Mouse (Mus musculus) megakaryocyte, adult 5-6 weeks (primary cell): Measurements from ENCODE around the gene Fuk. TPM values are rescaled to one million over a fixed set of nuclear protein-coding genes. Genes with fewer than 3 reads are reported as not detected.
A peak's percentile ranks its signal among the peaks of the same experiment; 100 is the strongest.
"Not testable (repeated sequence)": the region's sequence is repeated elsewhere in the genome, so short reads cannot be mapped to it uniquely, and the experiment has no call there.

Source experiments
- ATAC-seq: 2 replicates; pipeline ENCODE4 v1.8.0; 2016; ENCODE audit warnings: mild to moderate bottlenecking, inconsistent platforms; ENCODE audit not compliant: poor library complexity, severe bottlenecking
- total RNA-seq, 2 experiments: library from RNA; stranded (forward) in 1 of 2; stranded (reverse) in 1 of 2; fragments of 153-499, 151-499 nt in 1 of 2; fragments of 221-1000, 200-1000 nt in 1 of 2; gene quantifications; 2 replicates each; pipeline versions ENCODE4 v1.2.3 to v1.2.4; 2015 to 2017

The Fuk gene
- total RNA-seq, 2 experiments from 2014 or later, result 3.4 to 3.7 TPM

DNA sequence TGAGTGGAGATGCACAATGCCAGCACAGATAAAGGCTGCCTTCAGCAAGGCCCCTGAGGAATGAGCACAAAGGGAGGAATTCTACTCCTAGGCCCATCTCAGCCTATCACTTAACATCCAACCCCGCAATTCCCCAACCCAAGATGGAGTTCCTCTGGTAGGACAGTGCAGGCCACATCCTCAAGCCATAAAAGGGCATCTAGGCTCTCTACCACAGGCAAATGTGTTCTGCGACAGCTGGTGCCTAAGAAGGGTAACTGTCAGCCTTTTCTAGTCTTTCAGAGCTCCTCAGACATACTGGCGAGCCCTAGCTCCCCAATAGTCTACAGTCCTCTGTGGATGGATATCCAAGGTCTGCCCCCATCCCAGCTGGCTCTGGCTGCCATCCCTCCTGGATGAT, 15.7 kb downstream of the Fuk start:
- ATAC-seq, result no peak

DNA sequence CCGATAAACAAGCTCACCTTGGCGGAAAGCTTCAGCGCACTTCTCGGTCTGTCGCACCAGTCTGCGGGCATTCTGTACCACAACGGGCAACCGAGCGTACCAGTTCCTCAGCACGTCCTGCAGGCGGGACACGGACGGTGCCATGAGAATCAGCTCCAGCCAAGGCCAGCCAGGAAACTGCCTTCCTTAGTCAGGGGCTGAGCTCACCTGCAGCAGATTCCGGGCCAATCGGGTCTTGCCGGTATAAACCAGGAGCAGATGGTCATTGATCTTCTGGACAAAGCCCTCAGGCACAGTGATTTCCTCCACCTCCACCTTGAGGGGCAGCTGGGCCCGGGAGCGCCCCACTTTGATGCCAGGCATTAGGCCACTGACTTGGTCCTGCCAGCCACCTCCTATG, 18.5 kb downstream of the Fuk start:
- no peak for ATAC-seq

DNA sequence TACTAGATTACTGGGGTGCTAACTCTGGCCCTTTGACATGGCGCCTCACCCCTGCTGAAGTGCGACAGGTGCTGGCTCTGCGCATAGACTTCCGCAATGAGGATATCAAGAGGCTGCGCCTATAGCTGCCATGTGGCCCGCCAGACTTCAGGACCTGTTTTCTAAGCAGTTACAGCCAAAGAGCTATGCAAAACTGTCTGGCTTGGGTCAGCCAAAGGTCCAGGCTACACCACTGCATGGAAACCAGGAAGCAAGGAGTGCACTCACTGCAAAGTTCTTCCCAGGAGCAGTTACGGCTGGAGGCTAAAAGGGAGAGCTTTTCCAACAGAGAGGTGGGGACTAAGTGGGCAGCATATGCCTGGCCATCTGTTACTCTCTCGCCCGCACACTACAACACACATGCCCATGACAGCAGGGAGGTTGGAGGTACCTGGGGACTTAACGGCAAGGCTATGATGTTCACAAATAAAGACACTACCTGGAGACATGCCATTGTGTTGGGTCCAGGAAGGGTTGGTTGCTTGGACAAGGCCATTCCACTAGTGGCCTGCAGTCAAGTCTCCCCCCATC, 20.5 kb downstream of the Fuk start:
- no peak for ATAC-seq

DNA sequence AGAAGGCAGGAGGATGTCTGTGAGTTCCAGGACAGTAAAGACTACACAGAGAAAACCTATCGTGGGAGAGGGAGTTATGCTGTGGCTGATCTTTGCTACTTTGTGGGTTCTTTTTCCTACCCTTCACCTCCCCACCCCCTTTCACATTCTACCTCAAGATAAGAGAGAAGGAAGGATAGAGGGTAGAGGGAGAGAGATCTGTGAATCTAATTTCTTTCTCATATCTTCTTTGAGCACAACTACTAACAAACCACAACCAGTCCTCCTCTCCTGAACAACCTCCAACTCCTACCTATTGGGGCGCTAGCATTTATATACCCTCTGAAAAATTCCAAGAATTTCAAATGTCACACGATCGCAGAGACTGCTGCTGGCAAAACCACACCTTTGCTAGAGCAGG, 24.4 kb downstream of the Fuk start:
- ATAC-seq, result no peak

DNA sequence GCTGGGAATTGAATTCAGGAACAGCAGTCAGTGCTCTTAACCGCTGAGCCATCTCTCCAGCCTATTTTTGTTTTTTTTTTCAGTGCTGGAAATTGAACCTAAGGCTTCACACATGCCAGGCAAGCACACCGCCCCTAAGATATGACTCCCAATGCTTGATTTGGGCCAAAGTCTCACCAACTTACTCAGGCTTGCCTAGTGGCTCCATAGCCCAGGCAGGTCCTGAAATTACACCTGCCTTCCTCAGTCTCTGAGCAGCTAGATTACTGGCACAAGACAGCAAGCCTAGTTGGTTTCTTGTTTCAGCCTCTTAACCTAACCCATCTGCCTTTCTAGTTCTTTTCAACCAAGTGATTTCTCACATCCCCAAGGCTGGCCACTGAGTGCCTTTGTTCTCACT, 31.8 kb downstream of the Fuk start:
- ATAC-seq, result no peak

DNA sequence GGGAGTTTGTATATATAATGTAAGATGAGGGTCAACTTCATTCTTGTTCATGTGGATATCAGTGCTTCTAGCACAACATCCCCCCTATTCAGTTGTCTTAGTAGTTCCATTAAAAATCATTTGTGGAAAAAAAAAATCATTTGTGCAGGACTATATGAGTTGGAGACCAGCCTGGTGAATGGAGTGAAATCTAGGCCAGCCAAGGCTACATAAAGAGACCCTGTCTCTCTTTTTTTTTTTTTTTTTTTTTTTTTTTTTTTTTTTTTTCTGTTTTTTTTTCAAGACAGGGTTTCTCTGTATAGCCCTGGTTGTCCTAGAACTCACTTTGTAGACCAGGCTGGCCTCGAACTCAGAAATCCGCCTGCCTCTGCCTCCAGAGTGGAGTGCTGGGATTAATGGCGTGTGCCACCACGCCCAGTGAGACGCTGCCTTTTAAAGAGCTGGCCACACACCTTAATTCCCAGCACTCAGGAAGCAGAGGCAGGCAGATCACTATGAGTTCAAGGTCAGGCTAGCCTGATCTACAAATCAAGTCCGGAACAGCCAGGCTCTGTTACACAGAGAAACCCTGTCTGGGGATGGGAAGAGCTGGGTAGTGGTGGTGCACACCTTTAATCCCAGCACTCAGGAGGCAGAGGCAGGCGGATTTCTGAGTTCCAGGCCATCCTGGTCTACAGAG, 40.8 kb downstream of the Fuk start:
- ATAC-seq, result not testable (repeated sequence)

DNA sequence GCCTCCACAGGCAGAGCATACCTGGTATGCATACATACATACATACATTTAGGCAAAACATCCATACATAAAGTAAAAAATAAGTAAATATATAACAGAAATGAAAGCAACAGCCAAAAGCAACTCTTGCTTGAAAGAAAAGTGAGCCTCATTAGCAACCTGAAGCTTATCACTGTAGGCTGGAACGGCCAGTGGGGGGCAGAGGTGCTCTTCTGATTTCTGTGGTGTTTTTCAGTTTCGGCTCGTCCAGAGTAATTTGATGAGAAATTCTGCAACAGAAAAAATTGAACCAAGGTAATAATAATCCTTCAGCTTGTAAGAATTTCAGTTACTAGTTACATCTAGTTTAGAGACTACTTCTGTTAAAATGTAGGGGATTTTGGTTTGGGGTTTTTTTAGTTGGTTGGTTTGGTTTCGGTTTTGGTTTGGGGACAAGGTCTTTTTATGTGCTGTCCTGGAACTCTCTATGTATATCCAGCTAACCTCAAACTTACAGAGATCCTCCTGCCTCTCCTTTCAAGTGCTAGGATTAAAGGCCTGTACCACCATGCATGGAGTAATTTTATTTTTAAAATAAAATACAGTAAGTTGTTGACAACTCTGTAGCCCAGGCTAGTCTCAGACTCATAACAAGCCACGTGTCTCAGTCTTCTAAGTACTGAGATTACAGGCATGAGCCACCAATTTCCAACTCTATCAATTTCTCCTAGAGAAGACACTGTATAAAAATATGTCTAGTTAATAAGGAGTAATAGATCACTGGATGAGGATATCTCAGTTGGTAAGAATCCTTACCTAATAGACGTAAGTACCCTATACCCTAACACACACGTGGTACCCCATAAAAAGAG, 42.4 kb downstream of the Fuk start:
- ATAC-seq, result peak; percentile 87

DNA sequence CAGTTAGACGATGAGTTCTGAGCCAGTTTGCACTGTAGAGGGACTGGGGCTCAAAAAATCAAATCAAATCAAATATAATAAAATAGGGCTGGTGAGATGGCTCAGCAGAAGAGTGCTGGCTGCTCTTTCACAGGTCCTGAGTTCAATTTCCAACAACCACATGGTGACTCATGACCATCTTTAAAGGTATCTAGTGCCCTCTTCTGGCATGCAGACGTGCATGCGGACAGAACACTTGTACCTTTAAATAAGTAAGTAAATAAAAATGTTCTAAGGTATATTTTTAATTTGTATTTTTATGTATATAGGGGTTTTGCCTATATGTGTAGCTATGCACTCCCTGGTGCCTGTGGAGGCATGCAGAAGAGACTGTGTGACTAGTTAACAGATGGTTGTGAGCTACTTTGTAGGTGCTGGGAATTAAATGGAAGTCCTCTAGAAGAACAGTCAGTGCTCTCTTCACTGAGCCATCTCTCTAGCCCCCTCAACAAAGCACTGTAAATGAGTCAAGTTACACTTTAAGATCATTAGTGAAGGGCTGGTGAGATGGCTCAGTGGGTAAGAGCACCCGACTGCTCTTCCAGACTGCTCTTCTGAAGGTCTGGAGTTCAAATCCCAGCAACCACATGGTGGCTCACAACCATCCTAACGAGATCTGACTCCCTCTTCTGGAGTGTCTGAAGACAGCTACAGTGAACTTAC, 45.4 kb downstream of the Fuk start:
- ATAC-seq, result no peak

DNA sequence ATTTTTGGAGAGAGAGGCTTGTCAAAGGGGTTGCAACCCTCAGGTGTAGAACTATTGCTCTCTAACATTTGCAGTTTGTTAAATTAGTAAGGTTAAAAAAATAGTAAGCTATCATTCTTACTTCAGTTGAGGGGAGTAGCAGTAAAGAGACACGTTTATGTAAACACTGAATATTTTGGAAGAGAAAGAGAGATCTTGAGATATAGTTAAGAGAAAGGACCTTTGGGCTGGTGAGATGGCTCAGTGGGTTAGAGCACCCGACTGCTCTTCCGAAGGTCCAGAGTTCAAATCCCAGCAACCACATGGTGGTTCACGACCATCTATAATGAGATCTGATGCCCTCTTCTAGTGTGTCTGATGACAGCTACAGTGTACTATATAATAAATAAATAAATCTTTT, 46.2 kb downstream of the Fuk start:
- not testable (repeated sequence) for ATAC-seq

DNA sequence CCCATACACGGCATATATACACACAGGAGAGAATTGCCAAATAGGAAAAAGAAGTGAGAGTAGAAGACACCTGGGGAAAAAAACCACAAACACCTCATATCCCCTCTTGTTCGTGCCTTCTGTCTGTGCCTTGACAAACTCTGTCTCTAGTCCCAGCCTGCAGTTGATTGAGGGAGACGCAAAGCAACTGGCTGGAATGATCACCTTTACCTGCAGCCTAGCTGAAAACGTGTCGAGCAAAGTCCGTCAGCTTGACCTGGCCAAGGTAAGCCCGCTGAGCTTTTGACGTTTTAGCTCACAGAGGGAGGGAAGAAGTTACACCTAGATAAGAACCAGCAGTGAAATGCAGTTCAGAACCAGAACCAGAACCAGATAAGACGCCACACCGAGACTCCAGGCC, 51.1 kb downstream of the Fuk start:
- no peak for ATAC-seq

DNA sequence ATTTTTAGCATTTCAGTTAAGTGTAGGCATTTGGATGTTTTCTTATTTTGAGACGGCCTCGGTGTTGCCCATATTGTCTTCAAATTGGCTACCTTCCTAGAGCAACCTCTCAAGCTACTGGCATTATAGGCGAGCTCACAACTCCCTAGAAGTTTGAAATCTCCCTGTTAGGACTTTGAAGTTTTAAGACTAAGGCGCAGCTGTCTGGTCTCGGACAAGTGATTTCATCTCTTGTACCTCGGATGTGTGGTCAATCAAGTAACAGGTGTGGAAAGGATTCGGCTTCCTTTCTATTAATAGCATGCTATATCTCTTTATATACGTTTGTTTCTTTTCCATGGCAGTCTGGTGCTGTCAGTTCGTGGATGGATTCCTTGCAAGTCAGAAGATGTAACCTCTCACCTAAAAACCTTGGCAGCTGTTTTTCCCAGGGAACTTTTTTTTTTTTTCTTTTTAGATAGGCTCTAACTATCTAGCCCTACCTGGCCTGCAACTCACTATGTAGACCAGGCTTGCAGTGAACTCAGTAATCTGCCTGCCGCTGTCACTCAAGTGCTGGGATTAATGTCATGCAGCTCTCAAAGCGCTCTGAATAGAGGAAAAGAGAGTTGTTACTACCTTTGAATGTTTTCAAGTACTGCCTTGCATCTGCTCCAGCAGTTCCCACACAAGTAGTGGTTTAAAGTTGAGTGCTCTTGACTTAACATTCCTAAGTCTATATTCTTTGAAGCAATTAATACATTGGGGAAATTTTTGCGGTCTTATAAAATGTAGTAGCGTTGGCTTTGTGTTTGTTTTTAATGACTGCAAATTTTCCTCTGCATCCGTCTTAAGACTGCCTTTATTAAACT, 54.4 kb downstream of the Fuk start:
- ATAC-seq, result no peak

DNA sequence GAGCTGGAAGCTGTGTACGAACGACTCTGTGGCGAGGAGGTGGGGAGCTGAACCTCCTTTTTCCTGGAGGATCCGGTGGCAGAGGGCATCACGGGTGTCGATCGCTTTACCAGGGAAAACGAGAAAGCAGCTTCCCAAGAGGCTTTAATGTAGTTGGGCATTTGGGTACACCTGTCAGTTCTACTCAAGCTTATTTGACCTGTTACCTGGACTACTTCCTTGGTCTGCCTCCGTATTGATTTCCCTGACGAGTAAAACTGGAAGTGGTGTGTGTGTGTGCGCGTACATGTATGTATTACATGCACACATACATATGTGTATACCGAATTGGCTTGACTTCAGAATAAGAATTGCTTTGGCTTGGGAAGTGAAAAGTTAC, 55.1 kb downstream of the Fuk start:
- peak; percentile 23 for ATAC-seq

DNA sequence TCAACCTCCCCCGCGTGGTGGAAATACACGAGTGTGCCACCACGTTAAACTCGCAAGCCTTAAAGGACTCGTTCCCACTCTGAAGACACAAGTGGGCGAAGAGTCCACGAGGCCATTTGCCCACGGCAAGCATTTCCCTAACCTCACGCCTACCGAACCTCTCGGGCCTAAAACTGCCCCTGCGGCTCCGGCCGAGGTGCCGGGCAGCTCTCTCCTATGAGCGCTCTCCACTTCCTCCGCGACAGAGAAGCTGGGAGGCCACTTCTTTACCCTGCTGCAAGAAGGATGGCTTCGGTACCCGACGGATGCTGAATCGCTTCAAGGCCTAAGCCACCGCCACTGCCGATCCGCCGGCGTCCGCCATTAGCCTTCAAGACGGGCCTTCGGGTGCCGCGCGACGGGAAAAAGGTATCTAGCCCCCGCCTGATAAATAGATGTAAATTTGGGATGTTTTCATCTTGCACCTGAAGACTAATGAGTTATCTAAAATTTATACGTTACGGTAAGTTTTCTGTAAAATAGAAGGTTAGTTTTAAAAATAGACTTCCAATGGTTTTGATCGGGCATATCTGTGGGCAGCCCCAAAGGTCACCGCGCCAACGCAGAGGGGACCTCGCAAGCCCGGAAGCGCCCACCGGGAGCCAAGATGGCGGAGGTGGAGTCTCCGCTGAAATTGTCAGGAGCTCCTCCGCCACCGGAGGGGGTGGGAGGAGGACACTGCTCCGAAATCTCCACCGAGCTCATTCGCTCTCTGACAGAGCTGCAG, 55.7 kb downstream of the Fuk start, which contains the start of the genes Cog4 and Sf3b3:
Gene Cog4, plus strand, starts transcription at position 196 of the 766 bp plus-strand sequence.
Gene Sf3b3, minus strand, starts transcription at position 383 of the 766 bp plus-strand sequence.
- ATAC-seq, result peak; percentile 95

DNA sequence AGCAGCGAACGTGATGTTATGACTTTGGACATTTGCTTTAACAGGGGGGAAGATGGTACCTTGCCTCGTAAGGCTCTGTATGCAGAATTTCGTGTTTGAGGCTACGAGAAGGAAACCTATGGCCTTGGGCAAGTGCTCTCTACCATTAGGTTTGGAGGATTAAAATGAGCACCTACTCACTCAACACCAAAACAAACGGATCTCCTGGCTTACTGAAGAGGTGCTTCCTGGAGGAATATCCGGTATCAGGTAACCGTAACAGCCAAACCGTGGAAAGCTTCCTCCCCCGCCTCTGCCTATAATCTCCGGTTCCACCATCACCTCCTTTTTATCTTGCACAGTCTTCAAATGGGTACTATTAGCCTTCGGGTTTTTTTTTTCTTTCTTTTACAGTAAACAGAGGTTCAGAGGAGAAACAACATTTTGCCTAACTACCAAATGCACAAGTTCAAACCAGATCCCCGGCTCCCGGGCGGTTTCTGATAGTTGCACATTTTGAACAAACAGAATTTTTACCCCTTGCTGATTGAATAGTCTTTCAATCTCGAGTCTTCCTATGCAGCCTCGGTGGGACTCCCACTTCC, 56.4 kb downstream of the Fuk start:
- ATAC-seq, result no peak

DNA sequence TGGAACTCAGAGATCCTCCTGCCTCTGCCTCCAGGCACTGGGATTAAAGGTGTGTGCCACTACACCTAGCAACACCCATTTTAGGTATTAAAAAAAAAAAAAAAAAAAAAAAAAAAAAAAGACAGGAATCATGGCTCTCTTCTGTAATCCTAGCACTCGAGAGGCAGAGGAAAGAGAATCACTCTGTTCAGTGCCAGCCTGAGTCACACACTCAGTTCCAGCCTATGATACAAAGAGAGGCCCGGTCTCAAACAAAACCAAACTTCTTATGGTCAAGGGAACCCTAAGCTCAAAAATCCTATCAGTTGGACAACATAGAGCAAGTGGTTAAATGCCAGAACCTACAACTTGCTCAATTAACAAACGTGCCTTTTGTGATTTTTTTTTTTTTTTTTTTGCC, 57.3 kb downstream of the Fuk start:
- ATAC-seq, result no peak

DNA sequence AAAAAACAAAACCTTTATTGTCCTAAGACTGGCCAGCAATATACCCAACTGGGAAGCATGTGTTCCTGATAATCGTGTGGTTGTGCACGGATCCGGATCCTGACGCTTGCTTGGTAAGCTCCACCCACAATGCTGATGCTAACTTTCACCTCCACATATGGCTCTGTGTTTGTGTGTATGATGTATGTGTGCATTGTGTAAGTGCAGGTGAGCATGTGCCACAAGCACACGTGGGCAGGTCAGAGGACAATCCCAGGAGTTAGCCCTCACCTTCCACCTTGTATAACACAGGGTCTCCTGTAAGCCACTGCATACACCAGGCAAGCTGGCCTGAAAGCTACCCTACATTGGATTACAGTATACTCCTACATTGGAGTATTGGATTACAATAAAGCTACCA, 59.1 kb downstream of the Fuk start:
- no peak for ATAC-seq

DNA sequence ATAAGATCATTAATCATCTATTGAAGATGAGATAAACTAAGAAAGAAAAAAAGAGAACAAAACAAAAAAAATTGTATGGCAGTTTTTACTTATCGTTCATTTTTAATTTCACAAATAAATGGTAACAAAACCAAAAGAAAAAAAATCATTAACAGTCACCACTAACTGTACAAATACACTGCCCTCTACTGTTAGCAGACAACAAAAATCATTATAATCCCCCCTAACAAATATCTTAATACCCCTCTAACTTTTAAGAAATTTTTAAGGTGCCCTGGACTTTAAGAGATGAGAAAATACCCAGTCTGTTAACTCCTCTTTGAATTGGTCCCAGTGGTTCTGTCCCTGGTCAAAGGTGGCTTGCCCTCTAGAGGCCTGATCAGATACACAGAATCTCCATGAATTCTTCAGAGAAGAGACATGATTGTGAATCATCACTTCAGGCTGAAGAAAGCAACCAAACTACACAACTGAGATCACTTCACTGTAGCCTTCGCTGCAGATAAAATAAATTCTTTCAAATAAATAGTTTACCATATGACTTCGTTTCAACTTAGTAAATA, 60.2 kb downstream of the Fuk start:
- ATAC-seq, result no peak
